Mouse (Mus musculus) retina, adult 2 months (tissue): ENCODE data around the gene Calhm1.

Experiments used
- DNase-seq: peaks from one replicate; pipeline ENCODE4 v3.0.0-alpha.2; 2012; ENCODE audit warnings: low read depth, low spot score

Gene Calhm1

GRCm38 (mm10) chr19:47144154-47144553 lies at the start of gene Calhm1:
Gene Calhm1 (minus strand): TSS chr19:47144254.
- no peak for DNase-seq

- no peak for DNase-seq
These were observed 48.1 kb upstream of the Calhm1 start for GRCm38 (mm10) chr19:47192158-47192557.

GRCm38 (mm10) chr19:47188515-47189128 lies 44.6 kb upstream of the Calhm1 start:
- no peak for DNase-seq

- no peak for DNase-seq
These were observed 42.6 kb upstream of the Calhm1 start for GRCm38 (mm10) chr19:47186514-47187275.

- no peak for DNase-seq
These were observed 40.7 kb upstream of the Calhm1 start for GRCm38 (mm10) chr19:47184736-47185135.

GRCm38 (mm10) chr19:47184221-47184620 lies 40.2 kb upstream of the Calhm1 start:
- no peak for DNase-seq

- no peak for DNase-seq
These were observed 36.0 kb upstream of the Calhm1 start for GRCm38 (mm10) chr19:47180011-47180410.

- DNase-seq = no peak
These were observed 35.3 kb upstream of the Calhm1 start for GRCm38 (mm10) chr19:47179272-47179809.

- DNase-seq = no peak
These were observed 34.6 kb upstream of the Calhm1 start, which contains the start of gene Neurl1a for GRCm38 (mm10) chr19:47178431-47179271. Gene Neurl1a (plus strand): TSS chr19:47178820.

- no peak for DNase-seq
These were observed 33.9 kb upstream of the Calhm1 start for GRCm38 (mm10) chr19:47178001-47178400.

- no peak for DNase-seq
These were observed 33.0 kb upstream of the Calhm1 start for GRCm38 (mm10) chr19:47176916-47177505.

- DNase-seq = no peak
These were observed 31.4 kb upstream of the Calhm1 start for GRCm38 (mm10) chr19:47175472-47175871.

GRCm38 (mm10) chr19:47174515-47174914 lies 30.5 kb upstream of the Calhm1 start:
- no peak for DNase-seq

GRCm38 (mm10) chr19:47168793-47169412 lies 24.8 kb upstream of the Calhm1 start:
- DNase-seq = no peak

GRCm38 (mm10) chr19:47168223-47168622 lies 24.2 kb upstream of the Calhm1 start:
- no peak for DNase-seq

GRCm38 (mm10) chr19:47167617-47168214 lies 23.7 kb upstream of the Calhm1 start:
- DNase-seq = no peak

GRCm38 (mm10) chr19:47166758-47167157 lies 22.7 kb upstream of the Calhm1 start:
- no peak for DNase-seq

- DNase-seq = no peak
These were observed 19.2 kb upstream of the Calhm1 start for GRCm38 (mm10) chr19:47163176-47163744.

GRCm38 (mm10) chr19:47161669-47162068 lies 17.6 kb upstream of the Calhm1 start:
- DNase-seq = no peak

- no peak for DNase-seq
These were observed 13.6 kb upstream of the Calhm1 start, which contains the start of gene Calhm3 for GRCm38 (mm10) chr19:47157664-47158063. Gene Calhm3 (minus strand): TSS chr19:47157764.
